Mouse (Mus musculus): ENCODE results near the gene Cib4. TPM values are rescaled to one million over a fixed set of nuclear protein-coding genes. Genes with fewer than 3 reads are reported as not detected.

The Cib4 gene
- polyA plus RNA-seq (2012; rRNA removed): not detected in 2 replicates

- Histone ChIP-seq H3K4me3 (ENCODE audit: control insufficient read depth, insufficient read depth, low read length) (no peak within 1 kb of the TSS), H3K4me1 (replicated peaks; ENCODE audit: control insufficient read depth, insufficient read depth, low read length) (no peaks in the 10 kb centered on the region), H3K27me3 (ENCODE audit: control insufficient read depth, insufficient read depth, low read length) (no peaks in the 10 kb centered on the region), H3K36me3 (ENCODE audit: control insufficient read depth, insufficient read depth, low read length) (no peaks in the 10 kb centered on the region), H3K27ac (ENCODE audit: control insufficient read depth, insufficient read depth, low read length) (no peak within 1 kb of the TSS)
- DNase-seq: no peak
- no peak for TF ChIP-seq POLR2A (IDR thresholded peaks at IDR 0.05; ENCODE audit: control insufficient read depth, extremely low read depth, insufficient read depth, low read length, poor library complexity)
- no peak for TF ChIP-seq CTCF (IDR thresholded peaks at IDR 0.05; ENCODE audit: borderline replicate concordance, control insufficient read depth, extremely low read depth, insufficient read depth, low read length, poor library complexity)
- WGBS: 65% methylated on average over 2 of the region's 2 CpGs
Measured at GRCm38 (mm10) chr5:30545698-30546097, at the start of gene Cib4. TSS of gene Cib4 (minus strand) at chr5:30545836.

GRCm38 (mm10) chr5:30594953-30595560, 49.4 kb upstream of the Cib4 start:
- Histone ChIP-seq H3K36me3 (ENCODE audit: control insufficient read depth, insufficient read depth, low read length) (no peaks in the 10 kb centered on the region), H3K27ac (ENCODE audit: control insufficient read depth, insufficient read depth, low read length) (no peak overlapping the region), H3K4me1 (replicated peaks; ENCODE audit: control insufficient read depth, insufficient read depth, low read length) (no peaks in the 10 kb centered on the region), H3K27me3 (ENCODE audit: control insufficient read depth, insufficient read depth, low read length) (no peaks in the 10 kb centered on the region), H3K4me3 (ENCODE audit: control insufficient read depth, insufficient read depth, low read length) (no peak overlapping the region)
- 84% methylated on average over 6 of the region's 6 CpGs for WGBS
- TF ChIP-seq CTCF (IDR thresholded peaks at IDR 0.05; ENCODE audit: borderline replicate concordance, control insufficient read depth, extremely low read depth, insufficient read depth, low read length, poor library complexity) (no peak), POLR2A (IDR thresholded peaks at IDR 0.05; ENCODE audit: control insufficient read depth, extremely low read depth, insufficient read depth, low read length, poor library complexity) (no peak)
- DNase-seq: no peak

- no peaks in the 10 kb centered on the region; the same call in 1 of the 2 replicates for H3K27me3 ChIP-seq (ENCODE audit: control insufficient read depth, insufficient read depth, low read length)
- H3K4me3 ChIP-seq (ENCODE audit: control insufficient read depth, insufficient read depth, low read length): no peak overlapping the region
- H3K36me3 ChIP-seq (ENCODE audit: control insufficient read depth, insufficient read depth, low read length): no peaks in the 10 kb centered on the region
- H3K27ac ChIP-seq (ENCODE audit: control insufficient read depth, insufficient read depth, low read length): no peak overlapping the region
- H3K4me1 ChIP-seq (replicated peaks; ENCODE audit: control insufficient read depth, insufficient read depth, low read length): no peaks in the 10 kb centered on the region
- DNase-seq: no peak
- TF ChIP-seq CTCF (IDR thresholded peaks at IDR 0.05; ENCODE audit: borderline replicate concordance, control insufficient read depth, extremely low read depth, insufficient read depth, low read length, poor library complexity) (no peak), POLR2A (IDR thresholded peaks at IDR 0.05; ENCODE audit: control insufficient read depth, extremely low read depth, insufficient read depth, low read length, poor library complexity) (no peak)
- WGBS: 51% methylated on average over 10 of the region's 10 CpGs
Measured at GRCm38 (mm10) chr5:30593811-30594504, 48.3 kb upstream of the Cib4 start.

- no peaks in the 10 kb centered on the region for H3K36me3 ChIP-seq (ENCODE audit: control insufficient read depth, insufficient read depth, low read length)
- TF ChIP-seq CTCF (IDR thresholded peaks at IDR 0.05; ENCODE audit: borderline replicate concordance, control insufficient read depth, extremely low read depth, insufficient read depth, low read length, poor library complexity) (no peak), POLR2A (IDR thresholded peaks at IDR 0.05; ENCODE audit: control insufficient read depth, extremely low read depth, insufficient read depth, low read length, poor library complexity) (no peak)
- no peak for DNase-seq
- no peak overlapping the region for H3K27ac ChIP-seq (ENCODE audit: control insufficient read depth, insufficient read depth, low read length)
- 91% methylated on average over 11 of the region's 11 CpGs for WGBS
- H3K4me1 ChIP-seq (replicated peaks; ENCODE audit: control insufficient read depth, insufficient read depth, low read length): no peaks in the 10 kb centered on the region
- no peak overlapping the region for H3K4me3 ChIP-seq (ENCODE audit: control insufficient read depth, insufficient read depth, low read length)
- H3K27me3 ChIP-seq (ENCODE audit: control insufficient read depth, insufficient read depth, low read length): no peaks in the 10 kb centered on the region; the same call in 1 of the 2 replicates
Measured at GRCm38 (mm10) chr5:30593360-30593759, 47.7 kb upstream of the Cib4 start.

- WGBS: 87% methylated on average over 11 of the region's 11 CpGs
- H3K36me3 ChIP-seq (ENCODE audit: control insufficient read depth, insufficient read depth, low read length): no peaks in the 10 kb centered on the region
- H3K4me1 ChIP-seq (replicated peaks; ENCODE audit: control insufficient read depth, insufficient read depth, low read length): no peaks in the 10 kb centered on the region
- H3K27ac ChIP-seq (ENCODE audit: control insufficient read depth, insufficient read depth, low read length): no peak overlapping the region
- peaks cover 3% of the 10 kb centered on the region; the same call in 1 of the 2 replicates for H3K27me3 ChIP-seq (ENCODE audit: control insufficient read depth, insufficient read depth, low read length)
- DNase-seq: no peak
- TF ChIP-seq CTCF (IDR thresholded peaks at IDR 0.05; ENCODE audit: borderline replicate concordance, control insufficient read depth, extremely low read depth, insufficient read depth, low read length, poor library complexity) (no peak), POLR2A (IDR thresholded peaks at IDR 0.05; ENCODE audit: control insufficient read depth, extremely low read depth, insufficient read depth, low read length, poor library complexity) (no peak)
- no peak overlapping the region for H3K4me3 ChIP-seq (ENCODE audit: control insufficient read depth, insufficient read depth, low read length)
Measured at GRCm38 (mm10) chr5:30592279-30592980, 46.8 kb upstream of the Cib4 start.

GRCm38 (mm10) chr5:30591786-30592185, 46.1 kb upstream of the Cib4 start:
- no peak for TF ChIP-seq POLR2A (IDR thresholded peaks at IDR 0.05; ENCODE audit: control insufficient read depth, extremely low read depth, insufficient read depth, low read length, poor library complexity)
- Histone ChIP-seq H3K36me3 (ENCODE audit: control insufficient read depth, insufficient read depth, low read length) (no peaks in the 10 kb centered on the region), H3K27me3 (ENCODE audit: control insufficient read depth, insufficient read depth, low read length) (peaks cover 3% of the 10 kb centered on the region; the same call in 1 of the 2 replicates), H3K27ac (ENCODE audit: control insufficient read depth, insufficient read depth, low read length) (no peak overlapping the region), H3K4me3 (ENCODE audit: control insufficient read depth, insufficient read depth, low read length) (no peak overlapping the region), H3K4me1 (replicated peaks; ENCODE audit: control insufficient read depth, insufficient read depth, low read length) (no peaks in the 10 kb centered on the region)
- DNase-seq: no peak
- 85% methylated on average over 8 of the region's 8 CpGs for WGBS

Measured in thymus, adult 2 months (tissue).